Mouse (Mus musculus): ENCODE data around the gene Insyn1.

The Insyn1 gene

DNA sequence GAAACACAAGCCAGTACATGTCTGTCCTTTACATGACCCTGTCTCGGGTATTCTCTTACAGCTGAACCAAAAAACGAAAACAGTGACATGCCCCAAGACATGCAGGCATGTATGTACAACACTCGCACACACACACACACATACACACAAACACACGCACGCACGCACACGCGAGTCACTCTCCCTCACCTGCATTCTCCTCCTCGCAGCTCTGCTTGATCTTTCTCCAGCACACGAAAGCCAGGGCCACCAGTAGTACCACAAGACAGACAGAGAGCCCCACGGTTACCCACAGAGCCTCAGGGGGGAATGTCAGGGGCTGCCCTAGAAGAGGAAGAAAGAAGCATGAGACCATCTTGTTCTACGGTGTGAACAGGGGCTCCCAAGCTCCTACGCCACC lies 42.0 kb downstream of the Insyn1 start:
- in situ Hi-C loops (cut with MboI; ENCODE audit: low sequenced_read_pairs): loop anchor here (25.0 kb wide), 1 partner anchor 357 kb away; no protein-coding TSS in a partner anchor

- in situ Hi-C loops (cut with MboI; ENCODE audit: low sequenced_read_pairs): loop anchor here (25.0 kb wide), 1 partner anchor 355 kb away; no protein-coding TSS in a partner anchor
Observed at GRCm38 (mm10) chr9:58532236-58532635, 43.8 kb downstream of the Insyn1 start.

DNA sequence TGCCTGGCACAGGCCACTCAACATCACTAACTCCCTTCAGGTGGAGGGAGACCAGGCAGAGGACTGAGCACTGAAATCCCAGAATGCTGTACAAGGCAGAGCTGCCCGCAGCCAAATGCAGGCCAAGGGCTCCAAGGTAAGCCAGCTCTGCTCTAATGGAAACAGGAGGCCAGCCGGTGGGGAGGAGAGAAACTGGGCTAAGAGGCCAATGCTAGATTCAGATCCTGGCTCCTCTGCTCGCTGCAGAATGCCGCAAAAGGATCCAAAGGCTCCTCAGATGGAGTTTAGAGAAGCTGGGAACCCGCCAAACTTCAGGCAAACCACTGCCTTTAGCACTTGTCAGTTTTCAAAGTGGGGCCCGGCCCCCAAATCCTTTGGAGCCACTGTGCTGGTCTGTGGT lies 44.9 kb downstream of the Insyn1 start:
- in situ Hi-C loops (cut with MboI; ENCODE audit: low sequenced_read_pairs): loop anchor here (25.0 kb wide), 1 partner anchor 354 kb away; no protein-coding TSS in a partner anchor

GRCm38 (mm10) chr9:58534766-58535165 lies 46.4 kb downstream of the Insyn1 start:
- in situ Hi-C loops (cut with MboI; ENCODE audit: low sequenced_read_pairs): loop anchor here (25.0 kb wide), 1 partner anchor 353 kb away; no protein-coding TSS in a partner anchor

DNA sequence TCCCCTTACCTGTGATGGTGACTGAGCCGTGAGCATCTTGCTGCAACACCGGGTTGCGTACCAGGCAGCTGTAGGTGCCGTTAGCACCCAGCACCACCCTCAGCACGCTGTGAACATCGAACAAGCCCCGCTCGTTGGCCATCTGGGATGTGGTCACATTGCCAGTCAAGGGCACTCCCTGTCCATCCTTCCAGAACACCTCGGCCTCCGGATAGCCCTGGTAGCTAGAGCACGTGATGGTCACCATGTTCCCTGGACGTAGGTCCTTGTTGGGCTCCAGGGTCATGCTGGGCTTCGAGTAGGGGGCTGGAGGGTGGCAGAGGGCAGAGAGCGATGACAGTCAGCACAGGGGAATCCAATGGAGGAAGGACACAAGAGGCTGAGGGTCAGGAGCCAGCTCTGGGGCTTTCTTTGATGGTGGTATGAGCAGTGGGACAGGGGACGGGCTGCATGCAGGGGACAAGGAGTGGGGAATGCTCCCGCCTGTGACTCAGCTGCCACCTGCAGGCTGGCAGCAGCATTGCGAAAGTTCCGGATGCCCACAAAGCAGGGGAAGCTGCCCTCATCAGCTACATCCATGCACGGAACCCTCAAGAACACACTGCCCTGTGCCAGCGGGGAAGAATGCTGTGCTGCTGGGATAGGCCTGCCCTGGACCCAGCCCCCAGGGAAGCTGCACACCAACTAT lies 47.2 kb downstream of the Insyn1 start:
- in situ Hi-C loops (cut with MboI; ENCODE audit: low sequenced_read_pairs): loop anchor here (25.0 kb wide), 1 partner anchor 352 kb away; no protein-coding TSS in a partner anchor

GRCm38 (mm10) chr9:58537774-58538173 lies 49.4 kb downstream of the Insyn1 start:
- in situ Hi-C loops (cut with MboI; ENCODE audit: low sequenced_read_pairs): loop anchor here (25.0 kb wide), 1 partner anchor 350 kb away; no protein-coding TSS in a partner anchor

- in situ Hi-C loops (cut with MboI; ENCODE audit: low sequenced_read_pairs): loop anchor here (10.0 to 25.0 kb wide), 2 partner anchors 115 to 347 kb away; no protein-coding TSS in a partner anchor
Observed at GRCm38 (mm10) chr9:58539886-58540285, 51.5 kb downstream of the Insyn1 start.

- in situ Hi-C loops (cut with MboI; ENCODE audit: low sequenced_read_pairs): loop anchor here (10.0 to 25.0 kb wide), 2 partner anchors 113 to 345 kb away; no protein-coding TSS in a partner anchor
Observed at GRCm38 (mm10) chr9:58541895-58542338, 53.5 kb downstream of the Insyn1 start.

DNA sequence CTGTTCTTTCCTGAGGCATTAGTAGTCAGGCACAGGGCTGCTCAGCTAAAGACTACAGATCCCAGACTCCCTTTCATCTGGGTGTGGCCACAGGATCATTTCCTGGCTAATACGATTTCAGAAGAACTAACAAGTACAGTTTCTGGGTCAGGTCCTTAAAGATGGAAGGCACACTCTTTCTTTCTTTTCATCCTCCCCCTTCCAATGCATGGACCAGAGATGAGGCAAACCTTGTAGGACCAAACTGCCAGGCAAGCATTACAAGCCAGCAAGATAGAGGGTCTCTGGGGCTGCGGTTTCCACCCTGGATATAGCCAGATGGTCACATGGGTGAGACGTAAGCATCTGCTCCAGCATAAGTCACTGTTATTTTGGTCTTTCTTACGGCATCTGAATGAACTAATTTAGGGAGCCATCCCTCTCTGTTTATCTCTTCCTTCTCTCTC lies 56.5 kb downstream of the Insyn1 start:
- in situ Hi-C loops (cut with MboI; ENCODE audit: low sequenced_read_pairs): loop anchor here (10.0 to 25.0 kb wide), 2 partner anchors 110 to 342 kb away; no protein-coding TSS in a partner anchor

DNA sequence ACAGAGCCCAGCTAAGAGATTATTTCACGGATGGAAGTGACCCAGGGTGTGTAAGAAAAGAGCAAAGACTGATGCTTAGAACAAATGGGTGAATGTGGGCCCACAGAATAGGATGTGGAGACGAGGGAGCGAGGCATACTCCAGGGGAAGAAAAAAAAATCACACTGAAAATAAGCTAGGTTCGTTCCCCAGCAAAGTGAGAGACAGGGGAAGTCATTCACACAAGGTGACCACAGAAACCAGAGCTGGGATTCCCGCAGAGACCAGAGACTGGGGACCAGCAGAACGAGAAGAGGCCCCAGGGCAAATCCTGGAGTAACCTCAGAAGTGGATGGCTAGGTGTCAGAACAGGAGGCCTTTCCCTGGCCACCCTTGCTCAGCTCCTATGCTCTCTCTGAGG lies 57.0 kb downstream of the Insyn1 start:
- in situ Hi-C loops (cut with MboI; ENCODE audit: low sequenced_read_pairs): loop anchor here (10.0 to 25.0 kb wide), 2 partner anchors 109 to 342 kb away; no protein-coding TSS in a partner anchor

GRCm38 (mm10) chr9:58546630-58547360 lies 58.4 kb downstream of the Insyn1 start:
- in situ Hi-C loops (cut with MboI; ENCODE audit: low sequenced_read_pairs): loop anchor here (10.0 to 25.0 kb wide), 2 partner anchors 108 to 341 kb away; no protein-coding TSS in a partner anchor

DNA sequence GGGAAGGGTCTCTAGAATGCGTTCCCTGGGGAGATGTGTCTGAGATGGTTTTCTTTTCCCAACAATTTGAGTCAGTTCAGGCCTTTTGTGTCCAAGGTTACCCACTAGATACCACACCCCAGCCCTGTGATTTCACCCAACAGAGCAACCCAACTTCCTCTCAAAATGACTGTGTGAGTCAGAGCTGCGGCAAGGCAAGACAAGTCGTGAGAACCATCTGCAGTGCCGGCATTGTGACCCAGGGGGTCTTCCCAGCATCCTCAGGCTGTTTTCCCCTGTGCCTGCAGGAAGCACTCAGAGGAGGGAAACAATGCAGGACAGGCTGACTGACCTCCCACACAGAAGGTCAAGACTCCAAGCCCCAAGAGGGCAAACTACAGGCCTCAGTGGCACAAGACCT lies 60.5 kb downstream of the Insyn1 start:
- in situ Hi-C loops (cut with MboI; ENCODE audit: low sequenced_read_pairs): loop anchor here (10.0 to 25.0 kb wide), 2 partner anchors 106 to 338 kb away; no protein-coding TSS in a partner anchor
